Mouse (Mus musculus): ENCODE results near the gene Batf2. TPM values are rescaled to one million over a fixed set of nuclear protein-coding genes. Genes with fewer than 3 reads are reported as not detected.

Batf2 gene
- not detected for polyA plus RNA-seq (2014; fragmentation: Illumina TruSeq; extraction: RNeasy Lipid Tissue Mini Kit (QIAGEN cat#74804); ENCODE audit: low read depth, low replicate concordance)

GRCm38 (mm10) chr19:6140678-6141393, at the start of gene Batf2:
Gene Batf2, plus strand, starts transcription at chr19:6140983.

GRCm38 (mm10) chr19:6094119-6094518, 46.7 kb upstream of the Batf2 start, which contains the start of gene AC131692.1:
Gene AC131692.1, plus strand, starts transcription at chr19:6094419.

DNA sequence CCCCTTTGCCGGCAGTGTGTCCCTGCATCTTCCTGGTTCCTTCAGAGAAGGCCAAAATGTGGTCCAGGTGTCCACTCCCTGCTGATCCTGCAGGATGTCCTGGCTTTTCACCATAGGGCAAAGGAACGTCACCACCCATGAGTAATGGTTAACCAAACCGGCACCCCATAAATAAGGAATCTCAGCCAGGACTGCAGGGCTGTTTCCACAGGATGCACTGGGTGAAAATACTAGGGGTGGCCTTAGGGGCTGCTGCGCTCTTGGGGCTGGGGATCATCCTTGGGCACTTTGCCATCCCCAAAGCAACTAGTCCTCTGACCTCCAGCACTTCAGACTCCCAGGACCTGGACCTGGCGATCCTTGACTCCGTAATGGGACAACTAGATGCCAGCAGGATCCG, 35.2 kb upstream of the Batf2 start, which contains the start of gene Naaladl1:
Naaladl1 (plus strand) TSS at position 197 of the 400 bp plus-strand sequence.

GRCm38 (mm10) chr19:6117986-6118676, 22.7 kb upstream of the Batf2 start, which contains the start of gene Sac3d1:
Gene Sac3d1, minus strand, starts transcription at chr19:6118650.

GRCm38 (mm10) chr19:6127760-6128341, 12.9 kb upstream of the Batf2 start, which contains the start of gene Snx15:
Gene Snx15, minus strand, starts transcription at chr19:6128304.

DNA sequence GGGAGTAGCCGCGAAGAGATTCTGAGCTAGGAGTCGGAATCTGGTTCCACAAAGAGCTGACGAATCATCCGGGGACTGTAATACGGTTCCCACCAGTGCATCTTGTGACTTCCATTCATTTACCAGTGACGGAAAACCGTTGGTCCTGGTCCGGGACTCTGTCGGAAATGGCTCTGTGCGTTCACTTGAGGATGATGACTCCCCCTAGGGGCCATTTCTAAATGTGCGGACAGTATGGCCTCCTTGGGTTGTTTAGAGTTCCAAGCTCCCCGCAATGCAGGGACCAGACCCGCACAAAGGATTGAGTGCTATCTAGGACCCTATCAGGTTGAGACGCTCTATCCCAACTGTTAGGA, 589 bp downstream of the Batf2 start, which contains the start of gene Arl2:
Arl2 (minus strand) TSS at position 155 of the 356 bp plus-strand sequence.

GRCm38 (mm10) chr19:6184131-6184530, 43.3 kb downstream of the Batf2 start, which contains the start of gene Majin:
Gene Majin, plus strand, starts transcription at chr19:6184388.

Other genes starting within 250 kb of the Batf2 start
- not detected for gene Tigd3, start 246.8 kb upstream of the Batf2 start, polyA plus RNA-seq (2014; fragmentation: Illumina TruSeq; extraction: RNeasy Lipid Tissue Mini Kit (QIAGEN cat#74804); ENCODE audit: low read depth, low replicate concordance)
- gene Dpf2, start 228.0 kb upstream of the Batf2 start, polyA plus RNA-seq (2014; fragmentation: Illumina TruSeq; extraction: RNeasy Lipid Tissue Mini Kit (QIAGEN cat#74804); ENCODE audit: low read depth, low replicate concordance), result 8.1 TPM
- 1.7 TPM for gene Cdc42ep2, start 216.2 kb upstream of the Batf2 start, polyA plus RNA-seq (2014; fragmentation: Illumina TruSeq; extraction: RNeasy Lipid Tissue Mini Kit (QIAGEN cat#74804); ENCODE audit: low read depth, low replicate concordance)
- 3.7 TPM for gene Pola2, start 176.8 kb upstream of the Batf2 start, polyA plus RNA-seq (2014; fragmentation: Illumina TruSeq; extraction: RNeasy Lipid Tissue Mini Kit (QIAGEN cat#74804); ENCODE audit: low read depth, low replicate concordance)
- gene Slc22a20, start 154.8 kb upstream of the Batf2 start, polyA plus RNA-seq (2014; fragmentation: Illumina TruSeq; extraction: RNeasy Lipid Tissue Mini Kit (QIAGEN cat#74804); ENCODE audit: low read depth, low replicate concordance), result not detected
- gene Capn1, start 125.1 kb upstream of the Batf2 start, polyA plus RNA-seq (2014; fragmentation: Illumina TruSeq; extraction: RNeasy Lipid Tissue Mini Kit (QIAGEN cat#74804); ENCODE audit: low read depth, low replicate concordance), result 2.1 TPM
- 0.82 TPM for gene Syvn1, start 94.4 kb upstream of the Batf2 start, polyA plus RNA-seq (2014; fragmentation: Illumina TruSeq; extraction: RNeasy Lipid Tissue Mini Kit (QIAGEN cat#74804); ENCODE audit: low read depth, low replicate concordance)
- gene Mrpl49, start 83.2 kb upstream of the Batf2 start, polyA plus RNA-seq (2014; fragmentation: Illumina TruSeq; extraction: RNeasy Lipid Tissue Mini Kit (QIAGEN cat#74804); ENCODE audit: low read depth, low replicate concordance), result 39.2 TPM
- 27.5 TPM for gene Fau, start 83.1 kb upstream of the Batf2 start, polyA plus RNA-seq (2014; fragmentation: Illumina TruSeq; extraction: RNeasy Lipid Tissue Mini Kit (QIAGEN cat#74804); ENCODE audit: low read depth, low replicate concordance)
- gene Znhit2, start 79.8 kb upstream of the Batf2 start, polyA plus RNA-seq (2014; fragmentation: Illumina TruSeq; extraction: RNeasy Lipid Tissue Mini Kit (QIAGEN cat#74804); ENCODE audit: low read depth, low replicate concordance), result not detected
- 2.7 TPM for gene Tm7sf2, start 72.6 kb upstream of the Batf2 start, polyA plus RNA-seq (2014; fragmentation: Illumina TruSeq; extraction: RNeasy Lipid Tissue Mini Kit (QIAGEN cat#74804); ENCODE audit: low read depth, low replicate concordance)
- gene Vps51, start 63.8 kb upstream of the Batf2 start, polyA plus RNA-seq (2014; fragmentation: Illumina TruSeq; extraction: RNeasy Lipid Tissue Mini Kit (QIAGEN cat#74804); ENCODE audit: low read depth, low replicate concordance), result 7.1 TPM
- not detected for gene Tmem262, start 61.0 kb upstream of the Batf2 start, polyA plus RNA-seq (2014; fragmentation: Illumina TruSeq; extraction: RNeasy Lipid Tissue Mini Kit (QIAGEN cat#74804); ENCODE audit: low read depth, low replicate concordance)
- not detected for gene Gm28374, start 58.7 kb upstream of the Batf2 start, polyA plus RNA-seq (2014; fragmentation: Illumina TruSeq; extraction: RNeasy Lipid Tissue Mini Kit (QIAGEN cat#74804); ENCODE audit: low read depth, low replicate concordance)
- 1.5 TPM for gene Zfpl1, start 56.0 kb upstream of the Batf2 start, polyA plus RNA-seq (2014; fragmentation: Illumina TruSeq; extraction: RNeasy Lipid Tissue Mini Kit (QIAGEN cat#74804); ENCODE audit: low read depth, low replicate concordance)
- 1.2 TPM for gene Cdca5, start 56.0 kb upstream of the Batf2 start, polyA plus RNA-seq (2014; fragmentation: Illumina TruSeq; extraction: RNeasy Lipid Tissue Mini Kit (QIAGEN cat#74804); ENCODE audit: low read depth, low replicate concordance)
- not detected for gene AC131692.1, start 46.6 kb upstream of the Batf2 start, polyA plus RNA-seq (2014; fragmentation: Illumina TruSeq; extraction: RNeasy Lipid Tissue Mini Kit (QIAGEN cat#74804); ENCODE audit: low read depth, low replicate concordance)
- gene Naaladl1, start 35.2 kb upstream of the Batf2 start, polyA plus RNA-seq (2014; fragmentation: Illumina TruSeq; extraction: RNeasy Lipid Tissue Mini Kit (QIAGEN cat#74804); ENCODE audit: low read depth, low replicate concordance), result not detected
- 0.70 TPM for gene Sac3d1, start 22.3 kb upstream of the Batf2 start, polyA plus RNA-seq (2014; fragmentation: Illumina TruSeq; extraction: RNeasy Lipid Tissue Mini Kit (QIAGEN cat#74804); ENCODE audit: low read depth, low replicate concordance)
- gene Snx15, start 12.7 kb upstream of the Batf2 start, polyA plus RNA-seq (2014; fragmentation: Illumina TruSeq; extraction: RNeasy Lipid Tissue Mini Kit (QIAGEN cat#74804); ENCODE audit: low read depth, low replicate concordance), result 4.0 TPM
- 2.3 TPM for gene Arl2, start 565 bp downstream of the Batf2 start, polyA plus RNA-seq (2014; fragmentation: Illumina TruSeq; extraction: RNeasy Lipid Tissue Mini Kit (QIAGEN cat#74804); ENCODE audit: low read depth, low replicate concordance)
- gene Majin, start 43.4 kb downstream of the Batf2 start, polyA plus RNA-seq (2014; fragmentation: Illumina TruSeq; extraction: RNeasy Lipid Tissue Mini Kit (QIAGEN cat#74804); ENCODE audit: low read depth, low replicate concordance), result not detected
- gene Gpha2, start 85.4 kb downstream of the Batf2 start, polyA plus RNA-seq (2014; fragmentation: Illumina TruSeq; extraction: RNeasy Lipid Tissue Mini Kit (QIAGEN cat#74804); ENCODE audit: low read depth, low replicate concordance), result not detected
- gene Ppp2r5b, start 94.9 kb downstream of the Batf2 start, polyA plus RNA-seq (2014; fragmentation: Illumina TruSeq; extraction: RNeasy Lipid Tissue Mini Kit (QIAGEN cat#74804); ENCODE audit: low read depth, low replicate concordance), result 3.4 TPM
- gene Atg2a, start 100.7 kb downstream of the Batf2 start, polyA plus RNA-seq (2014; fragmentation: Illumina TruSeq; extraction: RNeasy Lipid Tissue Mini Kit (QIAGEN cat#74804); ENCODE audit: low read depth, low replicate concordance), result not detected
- gene Ehd1, start 135.7 kb downstream of the Batf2 start, polyA plus RNA-seq (2014; fragmentation: Illumina TruSeq; extraction: RNeasy Lipid Tissue Mini Kit (QIAGEN cat#74804); ENCODE audit: low read depth, low replicate concordance), result 14.9 TPM
- 2.4 TPM for gene Cdc42bpg, start 165.5 kb downstream of the Batf2 start, polyA plus RNA-seq (2014; fragmentation: Illumina TruSeq; extraction: RNeasy Lipid Tissue Mini Kit (QIAGEN cat#74804); ENCODE audit: low read depth, low replicate concordance)
- 8.8 TPM for gene Men1, start 194.0 kb downstream of the Batf2 start, polyA plus RNA-seq (2014; fragmentation: Illumina TruSeq; extraction: RNeasy Lipid Tissue Mini Kit (QIAGEN cat#74804); ENCODE audit: low read depth, low replicate concordance)
- gene Map4k2, start 200.2 kb downstream of the Batf2 start, polyA plus RNA-seq (2014; fragmentation: Illumina TruSeq; extraction: RNeasy Lipid Tissue Mini Kit (QIAGEN cat#74804); ENCODE audit: low read depth, low replicate concordance), result 6.2 TPM
- gene Sf1, start 222.7 kb downstream of the Batf2 start, polyA plus RNA-seq (2014; fragmentation: Illumina TruSeq; extraction: RNeasy Lipid Tissue Mini Kit (QIAGEN cat#74804); ENCODE audit: low read depth, low replicate concordance), result 125 TPM
- gene Pygm, start 243.4 kb downstream of the Batf2 start, polyA plus RNA-seq (2014; fragmentation: Illumina TruSeq; extraction: RNeasy Lipid Tissue Mini Kit (QIAGEN cat#74804); ENCODE audit: low read depth, low replicate concordance), result 47.0 TPM

All from adrenal gland, adult 10 weeks (tissue).